Mouse (Mus musculus) forebrain, embryonic 14.5 days (tissue): ENCODE measurements around the gene Wdr74. TPM values are rescaled to one million over a fixed set of nuclear protein-coding genes. Genes with fewer than 3 reads are reported as not detected.

Experiments
- microRNA-seq: library from miRNA; unstranded; fragments of <30 nt; microRNA quantifications from one replicate; pipeline ENCODE4, GENCODE M21; 2016
- polyA plus RNA-seq: library from polyadenylated mRNA; unstranded; fragments of >200 nt; fragmentation: Nextera tagmentation; extraction: Ambion mirVana; gene quantifications from 2 replicates; pipeline ENCODE4 v1.2.1, GENCODE M21; 2014

Wdr74 gene
- polyA plus RNA-seq, 1 experiment from 2014 or later, result 111 TPM

Small RNA genes within 50 kb of the gene (microRNA-seq; reads per million reads assigned to microRNA genes)
- gene Mir6992, result not detected

Other genes with a start within 250 kb of the Wdr74 start
- 4.8 and 6.9 TPM in 2 replicates for gene Slc22a8, start 144.6 kb upstream of the Wdr74 start, polyA plus RNA-seq
- gene Slc22a6, start 117.8 kb upstream of the Wdr74 start, polyA plus RNA-seq, result 4.7 and 7.4 TPM in 2 replicates
- gene Chrm1, start 72.0 kb upstream of the Wdr74 start, polyA plus RNA-seq, result 1.7 and 3.1 TPM in 2 replicates
- gene Slc3a2, start 12.5 kb upstream of the Wdr74 start, polyA plus RNA-seq, result 179 and 200 TPM in 2 replicates
- gene 1700092M07Rik, start 4.9 kb downstream of the Wdr74 start, polyA plus RNA-seq, result 0.77 and 1.1 TPM in 2 replicates
- 104 and 105 TPM in 2 replicates for gene Stx5a, start 5.6 kb downstream of the Wdr74 start, polyA plus RNA-seq
- gene Nxf1, start 21.2 kb downstream of the Wdr74 start, polyA plus RNA-seq, result 162 and 178 TPM in 2 replicates
- 273 and 345 TPM in 2 replicates for gene Tmem223, start 35.2 kb downstream of the Wdr74 start, polyA plus RNA-seq
- 30.8 and 41.4 TPM in 2 replicates for gene Tmem179b, start 38.6 kb downstream of the Wdr74 start, polyA plus RNA-seq
- 18.3 and 19.7 TPM in 2 replicates for gene Taf6l, start 50.6 kb downstream of the Wdr74 start, polyA plus RNA-seq
- gene Polr2g, start 62.8 kb downstream of the Wdr74 start, polyA plus RNA-seq, result 171 and 189 TPM in 2 replicates
- 9.0 and 9.7 TPM in 2 replicates for gene Zbtb3, start 66.7 kb downstream of the Wdr74 start, polyA plus RNA-seq
- gene Ttc9c, start 83.5 kb downstream of the Wdr74 start, polyA plus RNA-seq, result 50.7 and 65.3 TPM in 2 replicates
- gene Hnrnpul2, start 84.2 kb downstream of the Wdr74 start, polyA plus RNA-seq, result 7.2 and 7.4 TPM in 2 replicates
- not detected in 2 replicates for gene AC129217.1, start 93.9 kb downstream of the Wdr74 start, polyA plus RNA-seq
- 66.0 and 77.8 TPM in 2 replicates for gene Bscl2, start 101.6 kb downstream of the Wdr74 start, polyA plus RNA-seq
- 346 and 353 TPM in 2 replicates for gene Gng3, start 103.4 kb downstream of the Wdr74 start, polyA plus RNA-seq
- gene Lrrn4cl, start 114.9 kb downstream of the Wdr74 start, polyA plus RNA-seq, result 0.15 and 0.29 TPM in 2 replicates
- gene Ubxn1, start 135.7 kb downstream of the Wdr74 start, polyA plus RNA-seq, result 173 and 184 TPM in 2 replicates
- 57.0 and 66.4 TPM in 2 replicates for gene Uqcc3, start 145.1 kb downstream of the Wdr74 start, polyA plus RNA-seq
- gene Lbhd1, start 147.9 kb downstream of the Wdr74 start, polyA plus RNA-seq, result 44.2 and 59.1 TPM in 2 replicates
- gene Gm49403, start 148.1 kb downstream of the Wdr74 start, polyA plus RNA-seq, result not detected in 2 replicates
- 63.7 and 77.6 TPM in 2 replicates for gene 1810009A15Rik, start 153.0 kb downstream of the Wdr74 start, polyA plus RNA-seq
- gene Gm49416, start 153.1 kb downstream of the Wdr74 start, polyA plus RNA-seq, result not detected in 2 replicates
- 25.0 and 32.1 TPM in 2 replicates for gene Ints5, start 157.2 kb downstream of the Wdr74 start, polyA plus RNA-seq
- gene Ganab, start 162.2 kb downstream of the Wdr74 start, polyA plus RNA-seq, result 73.3 and 78.9 TPM in 2 replicates
- 53.3 and 67.0 TPM in 2 replicates for gene B3gat3, start 184.5 kb downstream of the Wdr74 start, polyA plus RNA-seq
- 0.93 and 0.99 TPM in 2 replicates for gene Rom1, start 193.5 kb downstream of the Wdr74 start, polyA plus RNA-seq
- 4.1 and 5.4 TPM in 2 replicates for gene Eml3, start 193.7 kb downstream of the Wdr74 start, polyA plus RNA-seq
- 57.1 and 57.4 TPM in 2 replicates for gene Mta2, start 206.0 kb downstream of the Wdr74 start, polyA plus RNA-seq
- gene Tut1, start 218.0 kb downstream of the Wdr74 start, polyA plus RNA-seq, result 24.2 and 26.4 TPM in 2 replicates
- gene Eef1g, start 231.2 kb downstream of the Wdr74 start, polyA plus RNA-seq, result 356 and 360 TPM in 2 replicates